Mouse (Mus musculus): ENCODE data around the gene Rmi1.

DNA sequence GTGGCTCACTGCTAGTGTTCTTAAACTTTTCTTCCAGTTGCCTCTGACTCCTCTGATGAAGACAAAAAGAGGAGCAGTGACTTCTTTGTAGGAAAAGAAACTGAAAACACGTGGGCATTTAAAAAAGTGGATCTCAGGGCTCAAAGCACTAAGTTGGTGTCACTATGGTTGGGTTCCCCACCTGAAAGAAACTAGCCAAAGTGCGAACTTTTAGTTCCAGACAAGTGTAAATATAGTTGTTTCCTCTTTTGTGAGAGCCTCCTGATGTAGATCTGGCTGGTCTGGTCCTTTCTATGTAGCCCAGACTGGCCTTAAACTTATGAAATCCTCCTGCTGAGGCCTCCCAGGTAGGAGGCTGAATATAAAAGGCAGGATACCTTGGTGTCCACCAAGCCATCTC, 44.5 kb downstream of the Rmi1 start:
- TF ChIP-seq CTCF (IDR thresholded peaks at IDR 0.05; ENCODE audit: low read depth) (no peak), EP300 (optimal IDR thresholded peaks at IDR 0.05) (no peak)

Measured in stomach, postnatal 0 days (tissue).